Mouse (Mus musculus): ENCODE data around the gene Sik3. TPM values are rescaled to one million over a fixed set of nuclear protein-coding genes. Genes with fewer than 3 reads are reported as not detected.
A peak's percentile ranks its signal among the peaks of the same experiment; 100 is the strongest.

Sik3 gene
- polyA plus RNA-seq, 1 experiment from 2014 or later = 5.0 TPM

DNA sequence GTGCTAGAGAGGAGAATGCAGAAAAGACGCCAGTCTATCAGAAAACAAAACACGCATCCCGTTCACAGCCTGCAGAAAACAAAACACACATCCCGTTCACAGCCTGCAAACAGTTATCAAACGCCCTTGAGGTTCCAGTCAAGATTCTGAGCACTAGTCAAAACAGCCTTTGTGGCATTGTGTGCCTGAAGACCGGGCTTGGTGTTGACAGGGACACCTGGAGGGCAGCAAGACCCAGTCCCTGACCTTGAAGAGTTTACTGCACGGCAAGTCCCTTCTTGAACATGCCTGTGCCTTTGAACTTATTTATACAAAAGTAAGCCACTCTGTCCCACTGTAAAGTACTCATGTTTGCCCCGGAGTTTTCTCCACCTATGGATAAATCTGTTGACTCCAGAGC lies 231.0 kb downstream of the Sik3 start:
- 60% methylated on average over 8 of the region's 8 CpGs for WGBS (ENCODE audit: insufficient replicate concordance)
- no peak overlapping the region for H3K27ac ChIP-seq (ENCODE audit: low read depth)
- H3K4me2 ChIP-seq (ENCODE audit: low read depth, low read length) = no peak overlapping the region
- no peaks in the 10 kb centered on the region for H3K36me3 ChIP-seq (replicated peaks; ENCODE audit: insufficient read depth, low read length)
- no peaks in the 10 kb centered on the region for H3K27me3 ChIP-seq (ENCODE audit: insufficient read depth, low read length)
- no peak overlapping the region for H3K4me3 ChIP-seq (ENCODE audit: low read depth, low read length)
- peaks cover 7% of the 10 kb centered on the region for H3K4me1 ChIP-seq (ENCODE audit: insufficient read depth)
- DNase-seq = no peak
- no peak for ATAC-seq
- TF ChIP-seq CTCF (IDR thresholded peaks at IDR 0.05; ENCODE audit: low read depth) (no peak), EP300 (IDR thresholded peaks at IDR 0.05; ENCODE audit: low read depth) (no peak)
- no peaks in the 10 kb centered on the region for H3K9me3 ChIP-seq (ENCODE audit: low read length)
- no peak overlapping the region for H3K9ac ChIP-seq (replicated peaks)

DNA sequence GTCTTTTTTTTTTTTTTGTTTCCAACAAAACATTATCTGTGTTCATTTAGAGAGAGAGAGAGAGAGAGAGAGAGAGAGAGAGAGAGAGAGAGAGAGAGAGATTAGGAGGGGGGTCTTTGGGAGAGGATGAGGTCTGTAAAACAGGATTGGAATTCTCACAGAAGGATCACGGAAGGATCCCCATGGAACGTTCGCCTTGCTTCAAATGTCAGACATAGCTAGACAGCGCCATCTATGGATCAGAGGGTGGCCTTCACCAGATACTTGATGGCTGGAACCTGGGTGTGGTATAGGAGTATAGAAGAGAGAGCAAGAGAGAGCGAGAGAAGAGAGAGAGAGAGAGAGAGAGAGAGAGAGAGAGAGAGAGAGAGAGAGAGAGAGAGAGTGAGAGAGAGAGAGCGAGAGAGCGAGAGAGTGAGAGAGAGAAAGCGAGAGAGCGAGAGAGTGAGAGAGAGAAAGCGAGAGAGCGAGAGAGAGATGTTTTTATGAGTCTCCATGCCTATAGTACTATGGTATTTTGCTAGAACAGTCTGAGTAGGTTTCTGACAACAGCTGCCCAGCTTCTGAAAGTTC lies 234.2 kb downstream of the Sik3 start:
- Histone ChIP-seq H3K27me3 (ENCODE audit: insufficient read depth, low read length) (no peaks in the 10 kb centered on the region), H3K4me1 (ENCODE audit: insufficient read depth) (no peaks in the 10 kb centered on the region; the same call in 1 of the 2 replicates), H3K27ac (ENCODE audit: low read depth) (no peak overlapping the region), H3K9me3 (ENCODE audit: low read length) (no peaks in the 10 kb centered on the region), H3K4me3 (ENCODE audit: low read depth, low read length) (no peak overlapping the region), H3K4me2 (ENCODE audit: low read depth, low read length) (no peak overlapping the region), H3K36me3 (replicated peaks; ENCODE audit: insufficient read depth, low read length) (no peaks in the 10 kb centered on the region), H3K9ac (replicated peaks) (no peak overlapping the region)
- peak; percentile 73 for DNase-seq
- ATAC-seq = peak; percentile 75
- WGBS (ENCODE audit: insufficient replicate concordance) = 24% methylated on average over 11 of the region's 11 CpGs
- TF ChIP-seq EP300 (IDR thresholded peaks at IDR 0.05; ENCODE audit: low read depth) (no peak), CTCF (IDR thresholded peaks at IDR 0.05; ENCODE audit: low read depth) (peak; percentile 90)

DNA sequence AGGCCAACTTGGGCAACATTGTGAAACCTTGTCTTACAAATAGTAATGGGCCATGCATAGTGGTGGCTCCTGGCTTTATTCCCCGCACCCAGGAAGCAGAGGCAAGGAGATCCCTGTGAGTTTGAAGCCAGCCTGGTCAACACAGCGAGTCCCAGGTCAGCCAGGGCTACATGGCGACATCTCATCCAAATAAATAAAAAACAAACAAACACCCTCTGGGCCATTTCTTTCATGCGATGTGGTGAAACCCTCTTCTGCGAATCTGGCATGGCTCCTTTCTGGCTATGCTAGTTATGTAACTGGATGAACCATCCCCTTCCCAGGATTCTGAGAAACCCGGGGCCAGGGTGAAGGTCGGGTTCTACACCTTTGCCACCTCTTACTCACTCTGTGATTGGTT lies 243.6 kb downstream of the Sik3 start:
- no peak for TF ChIP-seq CTCF (IDR thresholded peaks at IDR 0.05; ENCODE audit: low read depth)
- TF ChIP-seq EP300 (IDR thresholded peaks at IDR 0.05; ENCODE audit: low read depth) = no peak
- DNase-seq (peak; percentile 46), ATAC-seq (peak; percentile 83)
- H3K36me3 ChIP-seq (replicated peaks; ENCODE audit: insufficient read depth, low read length) = no peaks in the 10 kb centered on the region
- H3K4me2 ChIP-seq (ENCODE audit: low read depth, low read length) = no peak overlapping the region
- H3K27me3 ChIP-seq (ENCODE audit: insufficient read depth, low read length) = no peaks in the 10 kb centered on the region
- H3K27ac ChIP-seq (ENCODE audit: low read depth) = peak overlapping the region; percentile 92
- no peak overlapping the region for H3K9ac ChIP-seq (replicated peaks)
- 66% methylated on average over 7 of the region's 7 CpGs for WGBS (ENCODE audit: insufficient replicate concordance)
- H3K9me3 ChIP-seq (ENCODE audit: low read length) = no peaks in the 10 kb centered on the region
- H3K4me1 ChIP-seq (ENCODE audit: insufficient read depth) = peaks cover 19% of the 10 kb centered on the region
- no peak overlapping the region for H3K4me3 ChIP-seq (ENCODE audit: low read depth, low read length)

DNA sequence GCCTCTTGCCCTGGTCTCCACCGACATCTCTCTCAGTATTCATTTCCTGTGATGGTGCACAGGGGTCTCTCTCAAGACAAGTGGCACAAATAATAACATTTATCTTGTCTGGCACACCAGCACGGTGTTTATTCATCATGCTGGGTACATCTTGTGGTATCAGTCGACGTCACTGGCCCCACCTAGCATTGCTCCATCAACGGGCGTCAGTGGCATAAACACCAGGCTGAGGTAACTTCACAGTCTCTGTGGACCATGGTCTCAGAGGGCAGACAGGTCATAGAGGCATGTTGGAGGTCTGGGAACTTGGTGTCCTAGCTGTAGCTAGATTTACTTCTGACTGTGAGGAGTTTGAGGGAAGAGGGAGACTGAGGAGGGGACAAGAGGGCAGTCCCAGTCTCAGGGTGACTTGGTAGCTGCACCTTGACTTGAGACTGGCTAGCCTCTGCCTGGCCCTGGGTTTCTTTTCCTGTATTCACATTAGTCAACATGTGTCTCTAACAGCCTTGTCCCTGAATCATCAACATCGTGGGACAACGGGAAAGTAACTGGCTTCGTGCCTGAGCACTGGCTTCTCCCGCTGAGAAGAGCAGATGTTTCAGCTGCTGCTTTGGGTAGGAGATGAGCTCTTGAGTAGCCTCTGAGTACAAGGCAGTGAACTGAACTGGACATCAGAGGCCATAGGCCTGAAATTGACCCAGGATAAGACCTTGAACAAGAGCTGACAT lies 244.2 kb downstream of the Sik3 start:
- H3K9me3 ChIP-seq (ENCODE audit: low read length) = no peaks in the 10 kb centered on the region
- peak overlapping the region; percentile 92 for H3K27ac ChIP-seq (ENCODE audit: low read depth)
- H3K9ac ChIP-seq (replicated peaks) = no peak overlapping the region
- no peak for TF ChIP-seq CTCF (IDR thresholded peaks at IDR 0.05; ENCODE audit: low read depth)
- peak; percentile 91 for TF ChIP-seq EP300 (IDR thresholded peaks at IDR 0.05; ENCODE audit: low read depth)
- no peaks in the 10 kb centered on the region for H3K27me3 ChIP-seq (ENCODE audit: insufficient read depth, low read length)
- no peaks in the 10 kb centered on the region for H3K36me3 ChIP-seq (replicated peaks; ENCODE audit: insufficient read depth, low read length)
- no peak overlapping the region for H3K4me3 ChIP-seq (ENCODE audit: low read depth, low read length)
- no peak overlapping the region for H3K4me2 ChIP-seq (ENCODE audit: low read depth, low read length)
- peaks cover 23% of the 10 kb centered on the region for H3K4me1 ChIP-seq (ENCODE audit: insufficient read depth)
- ATAC-seq (peak; percentile 91), DNase-seq (peak; percentile 82)
- WGBS (ENCODE audit: insufficient replicate concordance) = 56% methylated on average over 10 of the region's 10 CpGs

DNA sequence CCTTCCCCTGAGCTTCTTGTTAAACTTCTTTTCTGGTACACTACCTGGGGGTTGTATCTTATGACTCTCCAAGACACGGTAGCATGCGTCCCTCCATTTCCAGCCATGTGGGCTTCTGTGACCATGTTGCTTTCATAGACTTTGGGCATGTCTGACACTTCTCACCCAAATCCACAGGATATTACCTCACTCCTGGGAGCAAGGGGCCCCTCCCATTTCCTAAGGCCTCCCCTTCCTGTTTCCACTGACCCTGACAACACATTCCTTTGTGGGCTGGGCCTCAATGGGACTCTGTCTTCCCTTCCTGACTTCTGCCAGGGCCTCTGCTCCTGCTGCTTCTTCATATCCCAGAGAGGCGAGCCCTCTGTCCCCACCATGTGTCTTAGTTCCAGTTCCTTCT lies 244.9 kb downstream of the Sik3 start:
- H3K9ac ChIP-seq (replicated peaks) = no peak overlapping the region
- WGBS (ENCODE audit: insufficient replicate concordance) = 56% methylated on average over 3 of the region's 3 CpGs
- no peak overlapping the region for H3K4me2 ChIP-seq (ENCODE audit: low read depth, low read length)
- DNase-seq (peak; percentile 54), ATAC-seq (peak; percentile 9; the same call in 1 of the 2 replicates)
- H3K9me3 ChIP-seq (ENCODE audit: low read length) = no peaks in the 10 kb centered on the region
- no peak overlapping the region for H3K4me3 ChIP-seq (ENCODE audit: low read depth, low read length)
- H3K27me3 ChIP-seq (ENCODE audit: insufficient read depth, low read length) = no peaks in the 10 kb centered on the region
- no peaks in the 10 kb centered on the region for H3K36me3 ChIP-seq (replicated peaks; ENCODE audit: insufficient read depth, low read length)
- H3K27ac ChIP-seq (ENCODE audit: low read depth) = peak overlapping the region; percentile 92
- TF ChIP-seq EP300 (IDR thresholded peaks at IDR 0.05; ENCODE audit: low read depth) (peak; percentile 59; the same call in 1 of the 2 replicates), CTCF (IDR thresholded peaks at IDR 0.05; ENCODE audit: low read depth) (no peak)
- H3K4me1 ChIP-seq (ENCODE audit: insufficient read depth) = peaks cover 23% of the 10 kb centered on the region

DNA sequence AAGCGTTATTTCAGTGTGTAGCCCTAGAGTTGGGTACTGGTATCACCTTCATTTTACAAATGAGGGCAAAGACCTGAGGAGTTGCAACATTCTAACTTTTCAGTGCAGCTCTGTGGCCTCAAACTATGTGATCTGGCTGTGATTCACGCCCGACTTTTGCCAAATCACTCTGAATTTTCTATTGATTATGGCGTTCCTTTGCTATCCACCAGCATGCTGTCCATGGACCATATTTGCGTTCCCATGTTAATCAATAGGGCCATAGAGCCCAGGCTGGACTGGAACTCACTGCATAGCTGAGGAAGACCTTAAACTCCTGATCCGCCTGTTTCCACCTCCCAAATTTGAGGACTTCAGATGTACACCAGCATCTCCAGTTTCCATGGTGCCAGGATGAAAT lies 246.5 kb downstream of the Sik3 start:
- Histone ChIP-seq H3K27ac (ENCODE audit: low read depth) (0 out of 2 replicates have a peak overlapping the region, but pooled peaks have one; percentile 34), H3K4me1 (ENCODE audit: insufficient read depth) (peaks cover 23% of the 10 kb centered on the region), H3K9me3 (ENCODE audit: low read length) (no peaks in the 10 kb centered on the region), H3K4me2 (ENCODE audit: low read depth, low read length) (no peak overlapping the region), H3K4me3 (ENCODE audit: low read depth, low read length) (no peak overlapping the region), H3K36me3 (replicated peaks; ENCODE audit: insufficient read depth, low read length) (no peaks in the 10 kb centered on the region), H3K27me3 (ENCODE audit: insufficient read depth, low read length) (no peaks in the 10 kb centered on the region), H3K9ac (replicated peaks) (no peak overlapping the region)
- DNase-seq = no peak
- ATAC-seq = no peak
- TF ChIP-seq CTCF (IDR thresholded peaks at IDR 0.05; ENCODE audit: low read depth) (no peak), EP300 (IDR thresholded peaks at IDR 0.05; ENCODE audit: low read depth) (no peak)
- 75% methylated on average over 6 of the region's 6 CpGs for WGBS (ENCODE audit: insufficient replicate concordance)

All from liver, postnatal 0 days (tissue).